Mouse (Mus musculus): Measurements from ENCODE around the gene Myom1. TPM values are rescaled to one million over a fixed set of nuclear protein-coding genes. Genes with fewer than 3 reads are reported as not detected.

The Myom1 gene
- total and polyA plus RNA-seq, 2 experiments from 2014 or later = 238 to 392 TPM

GRCm38 (mm10) chr17:71018616-71019308, 16.3 kb downstream of the Myom1 start:
- Histone ChIP-seq H3K27ac (ENCODE audit: low read depth) (peak overlapping the region; percentile 99), H3K4me1 (ENCODE audit: control insufficient read depth, insufficient read depth) (peaks cover 22% of the 10 kb centered on the region), H3K9me3 (replicated peaks; ENCODE audit: control insufficient read depth, low read length) (no peaks in the 10 kb centered on the region), H3K4me2 (ENCODE audit: low read depth, low read length) (peak overlapping the region; percentile 74), H3K36me3 (replicated peaks; ENCODE audit: control insufficient read depth, insufficient read depth, low read length) (peaks cover 7% of the 10 kb centered on the region), H3K27me3 (ENCODE audit: control insufficient read depth, insufficient read depth, low read length) (no peaks in the 10 kb centered on the region), H3K4me3 (ENCODE audit: low read depth, low read length) (peak overlapping the region; percentile 58), H3K9ac (replicated peaks; ENCODE audit: low read depth, low read length) (peak overlapping the region; percentile 79; the same call in 1 of the 2 replicates)
- ATAC-seq (ENCODE audit: insufficient read depth, low read depth) (no peak), DNase-seq (ENCODE audit: low spot score) (no peak)
- WGBS = 38% methylated on average over 15 of the region's 15 CpGs
- no peak for TF ChIP-seq CTCF (IDR thresholded peaks at IDR 0.05; ENCODE audit: low read depth)
- TF ChIP-seq EP300 (IDR thresholded peaks at IDR 0.05; ENCODE audit: low read depth) = no peak

GRCm38 (mm10) chr17:71019309-71019655, 16.8 kb downstream of the Myom1 start:
- peak overlapping the region; percentile 74 for H3K4me2 ChIP-seq (ENCODE audit: low read depth, low read length)
- H3K4me3 ChIP-seq (ENCODE audit: low read depth, low read length) = peak overlapping the region; percentile 58
- WGBS = 12% methylated on average over 6 of the region's 6 CpGs
- ATAC-seq (ENCODE audit: insufficient read depth, low read depth) = peak; percentile 81
- H3K9me3 ChIP-seq (replicated peaks; ENCODE audit: control insufficient read depth, low read length) = no peaks in the 10 kb centered on the region
- H3K36me3 ChIP-seq (replicated peaks; ENCODE audit: control insufficient read depth, insufficient read depth, low read length) = peaks cover 7% of the 10 kb centered on the region
- TF ChIP-seq CTCF (IDR thresholded peaks at IDR 0.05; ENCODE audit: low read depth) = no peak
- TF ChIP-seq EP300 (IDR thresholded peaks at IDR 0.05; ENCODE audit: low read depth) = peak; percentile 85
- peak; percentile 88 for DNase-seq (ENCODE audit: low spot score)
- no peaks in the 10 kb centered on the region for H3K27me3 ChIP-seq (ENCODE audit: control insufficient read depth, insufficient read depth, low read length)
- H3K27ac ChIP-seq (ENCODE audit: low read depth) = peak overlapping the region; percentile 99
- peak overlapping the region; percentile 79 for H3K9ac ChIP-seq (replicated peaks; ENCODE audit: low read depth, low read length)
- peaks cover 21% of the 10 kb centered on the region for H3K4me1 ChIP-seq (ENCODE audit: control insufficient read depth, insufficient read depth)

- TF ChIP-seq CTCF (IDR thresholded peaks at IDR 0.05; ENCODE audit: low read depth) = no peak
- no peak for TF ChIP-seq EP300 (IDR thresholded peaks at IDR 0.05; ENCODE audit: low read depth)
- Histone ChIP-seq H3K4me3 (ENCODE audit: low read depth, low read length) (peak overlapping the region; percentile 58), H3K36me3 (replicated peaks; ENCODE audit: control insufficient read depth, insufficient read depth, low read length) (peaks cover 7% of the 10 kb centered on the region), H3K9me3 (replicated peaks; ENCODE audit: control insufficient read depth, low read length) (no peaks in the 10 kb centered on the region), H3K4me1 (ENCODE audit: control insufficient read depth, insufficient read depth) (peaks cover 18% of the 10 kb centered on the region), H3K4me2 (ENCODE audit: low read depth, low read length) (peak overlapping the region; percentile 74), H3K9ac (replicated peaks; ENCODE audit: low read depth, low read length) (peak overlapping the region; percentile 79), H3K27me3 (ENCODE audit: control insufficient read depth, insufficient read depth, low read length) (no peaks in the 10 kb centered on the region), H3K27ac (ENCODE audit: low read depth) (peak overlapping the region; percentile 99)
- WGBS = 29% methylated on average over 9 of the region's 9 CpGs
- DNase-seq (ENCODE audit: low spot score) (peak; percentile 38), ATAC-seq (ENCODE audit: insufficient read depth, low read depth) (peak; percentile 51)
Observed at GRCm38 (mm10) chr17:71019860-71020259, 17.4 kb downstream of the Myom1 start.

- DNase-seq (ENCODE audit: low spot score) = no peak
- H3K36me3 ChIP-seq (replicated peaks; ENCODE audit: control insufficient read depth, insufficient read depth, low read length) = peaks cover 12% of the 10 kb centered on the region
- 62% methylated on average over 13 of the region's 13 CpGs for WGBS
- peak overlapping the region; percentile 58 for H3K4me3 ChIP-seq (ENCODE audit: low read depth, low read length)
- H3K9ac ChIP-seq (replicated peaks; ENCODE audit: low read depth, low read length) = 0 out of 2 replicates have a peak overlapping the region, but pooled peaks have one; percentile 79
- ATAC-seq (ENCODE audit: insufficient read depth, low read depth) = no peak
- peaks cover 24% of the 10 kb centered on the region for H3K4me1 ChIP-seq (ENCODE audit: control insufficient read depth, insufficient read depth)
- no peaks in the 10 kb centered on the region for H3K9me3 ChIP-seq (replicated peaks; ENCODE audit: control insufficient read depth, low read length)
- H3K27me3 ChIP-seq (ENCODE audit: control insufficient read depth, insufficient read depth, low read length) = no peaks in the 10 kb centered on the region
- H3K27ac ChIP-seq (ENCODE audit: low read depth) = peak overlapping the region; percentile 99
- H3K4me2 ChIP-seq (ENCODE audit: low read depth, low read length) = peak overlapping the region; percentile 74
- no peak for TF ChIP-seq EP300 (IDR thresholded peaks at IDR 0.05; ENCODE audit: low read depth)
- TF ChIP-seq CTCF (IDR thresholded peaks at IDR 0.05; ENCODE audit: low read depth) = no peak
Observed at GRCm38 (mm10) chr17:71022841-71023240, 20.4 kb downstream of the Myom1 start.

GRCm38 (mm10) chr17:71024071-71024470, 21.6 kb downstream of the Myom1 start:
- Histone ChIP-seq H3K9me3 (replicated peaks; ENCODE audit: control insufficient read depth, low read length) (no peaks in the 10 kb centered on the region), H3K4me3 (ENCODE audit: low read depth, low read length) (no peak overlapping the region), H3K4me2 (ENCODE audit: low read depth, low read length) (peak overlapping the region; percentile 74), H3K27ac (ENCODE audit: low read depth) (peak overlapping the region; percentile 99), H3K36me3 (replicated peaks; ENCODE audit: control insufficient read depth, insufficient read depth, low read length) (peaks cover 15% of the 10 kb centered on the region), H3K9ac (replicated peaks; ENCODE audit: low read depth, low read length) (no peak overlapping the region), H3K27me3 (ENCODE audit: control insufficient read depth, insufficient read depth, low read length) (no peaks in the 10 kb centered on the region), H3K4me1 (ENCODE audit: control insufficient read depth, insufficient read depth) (peaks cover 24% of the 10 kb centered on the region)
- ATAC-seq (ENCODE audit: insufficient read depth, low read depth) = peak; percentile 45
- DNase-seq (ENCODE audit: low spot score) = peak; percentile 82
- 46% methylated on average over 10 of the region's 10 CpGs for WGBS
- TF ChIP-seq CTCF (IDR thresholded peaks at IDR 0.05; ENCODE audit: low read depth) (no peak), EP300 (IDR thresholded peaks at IDR 0.05; ENCODE audit: low read depth) (no peak)
